Mouse (Mus musculus) erythroblast, embryonic 14.5 days (primary cell): ENCODE results near the gene Azi2.

Experiments used
- GATA1 ChIP-seq: IDR thresholded peaks from 2 replicates; pipeline ENCODE4 v1.6.1; 2012; ENCODE audit warnings: low read length, inconsistent platforms, mixed read lengths
- TAL1 ChIP-seq: IDR thresholded peaks from 3 replicates; pipeline ENCODE4 v1.6.1; 2012; ENCODE audit warnings: low read length, inconsistent platforms, mixed read lengths

DNA sequence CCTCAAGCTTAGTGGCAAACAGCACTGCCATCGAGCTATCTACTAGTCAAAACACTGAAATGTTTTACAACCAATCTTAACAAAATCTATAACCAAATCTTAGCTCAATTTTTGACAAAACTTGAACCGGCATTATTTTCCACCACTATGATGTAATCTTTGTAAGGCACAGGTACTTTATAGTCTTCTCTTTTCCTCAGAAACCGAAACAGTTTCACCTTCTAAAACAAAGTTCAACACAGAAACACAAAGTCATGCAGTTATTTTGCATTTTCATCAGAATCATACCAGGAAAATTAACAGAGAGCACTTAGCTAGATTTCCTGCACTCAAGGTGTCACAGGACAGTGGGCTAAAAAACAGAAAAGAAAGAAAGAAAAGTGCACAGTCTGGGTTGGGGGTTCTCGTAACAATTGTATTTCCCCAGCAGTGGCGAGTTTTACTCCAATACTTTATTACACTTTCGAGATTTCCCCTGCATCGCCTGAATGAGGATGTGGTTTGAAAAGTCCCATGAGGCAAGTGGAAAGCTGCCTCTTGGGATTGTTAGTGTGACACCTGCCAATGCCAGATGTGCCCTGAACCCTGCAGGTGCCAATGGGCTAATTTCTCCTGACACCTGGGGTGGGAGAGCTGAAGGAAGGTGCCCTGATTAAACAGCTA lies 69.5 kb downstream of the Azi2 start:
- TF ChIP-seq GATA1 (no peak), TAL1 (no peak)
